Mouse (Mus musculus) brain, embryonic 14.5 days (tissue): Measurements from ENCODE around the gene Nudt13.

ENCODE experiments used
- CTCF ChIP-seq: fragments of 200-500 bp; IDR thresholded peaks from 2 replicates; pipeline ENCODE4 v1.5.1; 2012; ENCODE audit warnings: inconsistent platforms, mild to moderate bottlenecking, moderate library complexity, borderline replicate concordance; ENCODE audit not compliant: insufficient read depth, insufficient read length; ENCODE audit errors: extremely low read depth
- POLR2A ChIP-seq: fragments of 200-500 bp; IDR thresholded peaks from 2 replicates; pipeline ENCODE4 v1.6.1; 2012; ENCODE audit warnings: mild to moderate bottlenecking, inconsistent platforms, borderline replicate concordance; ENCODE audit not compliant: poor library complexity, insufficient read depth, insufficient read length, severe bottlenecking; ENCODE audit errors: extremely low read depth

DNA sequence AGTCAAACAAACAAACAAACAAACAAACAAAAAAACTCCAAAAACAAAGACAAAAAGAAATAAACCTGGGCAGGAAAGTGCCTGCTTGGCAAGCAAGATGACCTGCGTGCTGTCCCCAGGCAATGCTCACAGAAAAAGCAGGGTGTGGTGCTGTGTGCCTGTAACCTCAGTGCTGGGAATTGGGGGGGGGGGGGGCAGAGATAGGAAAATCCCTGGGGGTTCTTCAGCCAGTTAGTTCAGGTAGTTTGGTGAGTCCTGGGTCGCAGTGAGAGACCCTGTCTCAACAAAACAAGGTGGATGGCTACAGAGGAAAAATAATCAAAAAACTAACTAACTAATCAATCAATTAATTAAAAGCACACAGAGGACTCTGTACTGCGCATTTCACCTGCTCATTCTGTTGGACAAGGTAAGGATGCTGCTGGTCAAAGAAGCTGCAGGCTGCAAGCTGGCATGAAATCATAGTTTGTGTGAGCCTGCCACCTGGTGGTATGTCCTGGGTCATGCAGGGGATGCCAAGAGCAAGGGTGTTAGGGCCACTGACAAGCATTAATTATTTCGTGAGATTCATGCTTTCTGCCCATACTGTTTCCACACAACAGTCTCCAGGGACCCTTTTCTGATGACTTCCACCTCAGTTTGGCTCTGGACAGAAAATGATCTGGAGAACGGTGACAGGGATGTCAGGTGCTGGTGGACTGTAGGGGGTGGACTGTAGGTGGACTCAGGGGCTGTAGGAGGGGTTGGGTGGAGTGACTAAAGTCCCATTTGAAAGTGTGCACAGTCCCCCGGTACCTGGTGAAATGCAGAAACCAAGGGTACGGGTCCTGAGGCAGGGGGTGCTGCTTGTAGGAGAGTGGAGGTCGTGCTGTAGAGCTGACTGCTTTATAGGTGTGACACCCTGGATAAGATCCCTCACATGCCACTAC is 36.0 kb upstream of the Nudt13 start:
- TF ChIP-seq CTCF (peak; percentile 94), POLR2A (no peak)
